22 mouse cellular contexts compared by ENCODE assay signal in genomic region chr8:59703947-59704346, GRCm38 (mm10).
A peak's percentile ranks its signal among the peaks of the same experiment; 100 is the strongest.
DNase-seq lines count a peak whose midpoint lies in the region; ATAC-seq and TF ChIP-seq lines count a peak whose summit lies in the region.
"Had no signal": no experiment of that assay in that cellular context is flagged by ENCODE, and none has a peak within 500 bp of the region (broad histone marks: within the 10 kb centered on the region; RNA-seq: fewer than 3 reads in every experiment).

No protein-coding gene starts in this region.

- peak; percentile 0 for DNase-seq in forebrain, embryonic 14.5 days (ENCODE audit: low spot score)
- no peak for DNase-seq in hindbrain, embryonic 10.5 days (ENCODE audit: low spot score)
- DNase-seq in midbrain, postnatal 0 days (ENCODE audit: low spot score): peak; percentile 16
- no peak for DNase-seq in midbrain, embryonic 11.5 days (ENCODE audit: low spot score, missing footprints)
- peak; percentile 25 for DNase-seq in hindbrain, postnatal 0 days (ENCODE audit: low spot score)
- no peak for DNase-seq in cerebellum, adult 11 months
- DNase-seq: adrenal gland, postnatal 14 days; cerebellum, adult 18-20 months; cerebellum, adult 9-10 months; cerebellum, postnatal 14 days; gastrocnemius, adult 2 months; gastrocnemius, postnatal 14 days; heart, adult 11 months; kidney, adult 18-20 months had no signal

- H3K9ac ChIP-seq in forebrain, embryonic 14.5 days (ENCODE audit: low read length): no peak overlapping the region
- no peak overlapping the region for H3K9ac ChIP-seq in forebrain, embryonic 12.5 days
- no peak overlapping the region for H3K9ac ChIP-seq in hindbrain, embryonic 12.5 days
- H3K9ac ChIP-seq in midbrain, postnatal 0 days (replicated peaks; ENCODE audit: low read length, poor library complexity, severe bottlenecking): no peak overlapping the region
- H3K9ac ChIP-seq in midbrain, embryonic 11.5 days (ENCODE audit: low read length): no peak overlapping the region
- H3K9ac ChIP-seq in hindbrain, postnatal 0 days (replicated peaks; ENCODE audit: low read length): no peak overlapping the region

- 90% methylated on average over 6 of the region's 6 CpGs for WGBS in forebrain, embryonic 14.5 days
- WGBS in forebrain, embryonic 12.5 days: 91% methylated on average over 6 of the region's 6 CpGs
- 79% methylated on average over 6 of the region's 6 CpGs for WGBS in hindbrain, embryonic 12.5 days
- WGBS in hindbrain, embryonic 10.5 days: 92% methylated on average over 6 of the region's 6 CpGs
- 84% methylated on average over 6 of the region's 6 CpGs for WGBS in midbrain, postnatal 0 days
- WGBS in midbrain, embryonic 11.5 days: 92% methylated on average over 6 of the region's 6 CpGs
- 86% methylated on average over 6 of the region's 6 CpGs for WGBS in hindbrain, postnatal 0 days

- H3K27me3 ChIP-seq in forebrain, embryonic 14.5 days (replicated peaks; ENCODE audit: control insufficient read depth, insufficient read depth, low read length): no peaks in the 10 kb centered on the region
- H3K27me3 ChIP-seq in forebrain, embryonic 12.5 days: no peaks in the 10 kb centered on the region
- H3K27me3 ChIP-seq in hindbrain, embryonic 12.5 days: no peaks in the 10 kb centered on the region
- H3K27me3 ChIP-seq in hindbrain, embryonic 10.5 days (ENCODE audit: insufficient read depth, poor library complexity, severe bottlenecking): no peaks in the 10 kb centered on the region
- H3K27me3 ChIP-seq in midbrain, postnatal 0 days (ENCODE audit: insufficient read depth, low read length): no peaks in the 10 kb centered on the region
- H3K27me3 ChIP-seq in midbrain, embryonic 11.5 days (ENCODE audit: control insufficient read depth, insufficient read depth, low read length): no peaks in the 10 kb centered on the region
- H3K27me3 ChIP-seq in hindbrain, postnatal 0 days (ENCODE audit: insufficient read depth, low read length): no peaks in the 10 kb centered on the region

- H3K4me3 ChIP-seq in forebrain, embryonic 14.5 days (ENCODE audit: low read depth, low read length): no peak overlapping the region
- no peak overlapping the region for H3K4me3 ChIP-seq in forebrain, embryonic 12.5 days (replicated peaks)
- H3K4me3 ChIP-seq in hindbrain, embryonic 12.5 days: no peak overlapping the region
- H3K4me3 ChIP-seq in hindbrain, embryonic 10.5 days: no peak overlapping the region
- no peak overlapping the region for H3K4me3 ChIP-seq in midbrain, postnatal 0 days (ENCODE audit: low read depth, low read length)
- no peak overlapping the region for H3K4me3 ChIP-seq in midbrain, embryonic 11.5 days (ENCODE audit: low read depth, low read length)
- H3K4me3 ChIP-seq in hindbrain, postnatal 0 days (ENCODE audit: low read length): no peak overlapping the region
- H3K4me3 ChIP-seq: forebrain, embryonic 10.5 days; gastrocnemius, adult 2 months had no signal

- no peak overlapping the region for H3K27ac ChIP-seq in forebrain, embryonic 14.5 days (ENCODE audit: low read depth, low read length)
- no peak overlapping the region for H3K27ac ChIP-seq in forebrain, embryonic 12.5 days
- H3K27ac ChIP-seq in hindbrain, embryonic 12.5 days: no peak overlapping the region
- no peak overlapping the region for H3K27ac ChIP-seq in hindbrain, embryonic 10.5 days
- H3K27ac ChIP-seq in midbrain, postnatal 0 days (ENCODE audit: low read depth, low read length): no peak overlapping the region
- H3K27ac ChIP-seq in midbrain, embryonic 11.5 days (ENCODE audit: low read depth, low read length): no peak overlapping the region
- no peak overlapping the region for H3K27ac ChIP-seq in hindbrain, postnatal 0 days
- H3K27ac ChIP-seq: forebrain, embryonic 10.5 days; gastrocnemius, adult 2 months had no signal

- H3K4me2 ChIP-seq in forebrain, embryonic 14.5 days (ENCODE audit: low read length): no peak overlapping the region
- H3K4me2 ChIP-seq in forebrain, embryonic 12.5 days: no peak overlapping the region
- H3K4me2 ChIP-seq in hindbrain, embryonic 12.5 days (replicated peaks): no peak overlapping the region
- H3K4me2 ChIP-seq in midbrain, postnatal 0 days (ENCODE audit: low read depth, low read length, poor library complexity, severe bottlenecking): no peak overlapping the region
- no peak overlapping the region for H3K4me2 ChIP-seq in midbrain, embryonic 11.5 days
- H3K4me2 ChIP-seq in hindbrain, postnatal 0 days (ENCODE audit: low read depth, low read length): no peak overlapping the region
- H3K4me2 ChIP-seq: heart, embryonic 11.5 days had no signal

- no peaks in the 10 kb centered on the region for H3K36me3 ChIP-seq in forebrain, embryonic 14.5 days (ENCODE audit: control insufficient read depth, insufficient read depth, low read length)
- H3K36me3 ChIP-seq in forebrain, embryonic 12.5 days (replicated peaks): no peaks in the 10 kb centered on the region
- H3K36me3 ChIP-seq in hindbrain, embryonic 12.5 days: no peaks in the 10 kb centered on the region
- no peaks in the 10 kb centered on the region for H3K36me3 ChIP-seq in hindbrain, embryonic 10.5 days
- H3K36me3 ChIP-seq in midbrain, postnatal 0 days (ENCODE audit: insufficient read depth, low read length): no peaks in the 10 kb centered on the region
- H3K36me3 ChIP-seq in midbrain, embryonic 11.5 days (ENCODE audit: control insufficient read depth, insufficient read depth, low read length): no peaks in the 10 kb centered on the region
- H3K36me3 ChIP-seq in hindbrain, postnatal 0 days (ENCODE audit: insufficient read depth, low read length): no peaks in the 10 kb centered on the region
- H3K36me3 ChIP-seq: forebrain, embryonic 10.5 days had no signal

- ATAC-seq in forebrain, embryonic 14.5 days: no peak
- no peak for ATAC-seq in forebrain, embryonic 12.5 days (ENCODE audit: low FRiP score)
- ATAC-seq in hindbrain, embryonic 12.5 days (ENCODE audit: low FRiP score): peak; percentile 38; the same call in 1 of the 2 replicates
- ATAC-seq in midbrain, postnatal 0 days (ENCODE audit: low FRiP score): no peak
- ATAC-seq in midbrain, embryonic 11.5 days (ENCODE audit: low FRiP score): no peak
- ATAC-seq in hindbrain, postnatal 0 days: no peak
- ATAC-seq: activated CD4-positive, CD25-positive, alpha-beta regulatory T cell, adult 4 months; forebrain, embryonic 16.5 days; inflammation-experienced regulatory T-cells, adult 6 months; intestine, embryonic 16.5 days had no signal

- no peak for TF ChIP-seq CTCF in midbrain, postnatal 0 days (IDR thresholded peaks at IDR 0.05)
- no peak for TF ChIP-seq CTCF in hindbrain, postnatal 0 days (IDR thresholded peaks at IDR 0.05; ENCODE audit: low read depth)

- no peaks in the 10 kb centered on the region for H3K9me3 ChIP-seq in forebrain, embryonic 14.5 days (replicated peaks; ENCODE audit: control insufficient read depth, low read length)
- no peaks in the 10 kb centered on the region for H3K9me3 ChIP-seq in forebrain, embryonic 12.5 days
- no peaks in the 10 kb centered on the region for H3K9me3 ChIP-seq in hindbrain, embryonic 12.5 days (replicated peaks)
- no peaks in the 10 kb centered on the region for H3K9me3 ChIP-seq in hindbrain, embryonic 10.5 days
- no peaks in the 10 kb centered on the region for H3K9me3 ChIP-seq in midbrain, postnatal 0 days (ENCODE audit: low read length)
- H3K9me3 ChIP-seq in midbrain, embryonic 11.5 days (ENCODE audit: control insufficient read depth, low read length): no peaks in the 10 kb centered on the region
- no peaks in the 10 kb centered on the region for H3K9me3 ChIP-seq in hindbrain, postnatal 0 days (ENCODE audit: low read length)
- H3K9me3 ChIP-seq: forebrain, embryonic 10.5 days had no signal

- H3K4me1 ChIP-seq in forebrain, embryonic 14.5 days (ENCODE audit: control insufficient read depth, insufficient read depth, low read length): no peaks in the 10 kb centered on the region
- no peaks in the 10 kb centered on the region for H3K4me1 ChIP-seq in forebrain, embryonic 12.5 days
- H3K4me1 ChIP-seq in hindbrain, embryonic 12.5 days: no peaks in the 10 kb centered on the region
- no peaks in the 10 kb centered on the region for H3K4me1 ChIP-seq in hindbrain, embryonic 10.5 days (replicated peaks)
- H3K4me1 ChIP-seq in midbrain, postnatal 0 days (ENCODE audit: insufficient read depth, low read length): no peaks in the 10 kb centered on the region
- no peaks in the 10 kb centered on the region for H3K4me1 ChIP-seq in midbrain, embryonic 11.5 days (ENCODE audit: control insufficient read depth, insufficient read depth, low read length)
- H3K4me1 ChIP-seq in hindbrain, postnatal 0 days (ENCODE audit: insufficient read depth, low read length): no peaks in the 10 kb centered on the region
- H3K4me1 ChIP-seq: forebrain, embryonic 10.5 days had no signal

Comparison
In these comparisons a context has a peak if more than half of its experiments do, and no peak if none do; other contexts are left out.
1. DNase-seq: peak in forebrain, embryonic 14.5 days (single experiment), midbrain, postnatal 0 days (single experiment) and hindbrain, postnatal 0 days (single experiment); none in hindbrain, embryonic 10.5 days (single experiment), midbrain, embryonic 11.5 days (single experiment) and cerebellum, adult 11 months (single experiment).